Mouse (Mus musculus): ENCODE measurements around the gene Agpat4.
A peak's percentile ranks its signal among the peaks of the same experiment; 100 is the strongest.
"Not testable (repeated sequence)": the region's sequence is repeated elsewhere in the genome, so short reads cannot be mapped to it uniquely, and the experiment has no call there.

The Agpat4 gene

GRCm38 (mm10) chr17:12118131-12118530 lies 373 bp upstream of the Agpat4 start:
- Histone ChIP-seq H3K4me1 (replicated peaks; ENCODE audit: low read depth, low read length) (peaks cover 53% of the 10 kb centered on the region), H3K27me3 (ENCODE audit: insufficient read depth, low read length) (no peaks in the 10 kb centered on the region), H3K9me3 (ENCODE audit: low read length) (peaks cover 13% of the 10 kb centered on the region), H3K4me3 (replicated peaks; ENCODE audit: low read length) (peak overlapping the region; percentile 83), H3K36me3 (ENCODE audit: insufficient read depth, low read length) (peaks cover 1% of the 10 kb centered on the region)
- TF ChIP-seq POU5F1 (IDR thresholded peaks at IDR 0.05; ENCODE audit: borderline replicate concordance, low read length) (no peak), CTCF (conservative IDR thresholded peaks at IDR 0.05; ENCODE audit: low read length) (no peak), NANOG (IDR thresholded peaks at IDR 0.05; ENCODE audit: borderline replicate concordance, low read length) (no peak)

GRCm38 (mm10) chr17:12118926-12119641 lies 580 bp downstream of the Agpat4 start:
- peaks cover 54% of the 10 kb centered on the region for H3K4me1 ChIP-seq (replicated peaks; ENCODE audit: low read depth, low read length)
- H3K36me3 ChIP-seq (ENCODE audit: insufficient read depth, low read length): peaks cover 9% of the 10 kb centered on the region
- H3K9me3 ChIP-seq (ENCODE audit: low read length): peaks cover 13% of the 10 kb centered on the region
- H3K27me3 ChIP-seq (ENCODE audit: insufficient read depth, low read length): no peaks in the 10 kb centered on the region
- peak overlapping the region; percentile 83 for H3K4me3 ChIP-seq (replicated peaks; ENCODE audit: low read length)
- TF ChIP-seq CTCF (conservative IDR thresholded peaks at IDR 0.05; ENCODE audit: low read length) (no peak), POU5F1 (IDR thresholded peaks at IDR 0.05; ENCODE audit: borderline replicate concordance, low read length) (no peak), NANOG (IDR thresholded peaks at IDR 0.05; ENCODE audit: borderline replicate concordance, low read length) (no peak)

GRCm38 (mm10) chr17:12119675-12120074 lies 1.2 kb downstream of the Agpat4 start:
- H3K27me3 ChIP-seq (ENCODE audit: insufficient read depth, low read length): no peaks in the 10 kb centered on the region
- TF ChIP-seq NANOG (IDR thresholded peaks at IDR 0.05; ENCODE audit: borderline replicate concordance, low read length) (no peak), POU5F1 (IDR thresholded peaks at IDR 0.05; ENCODE audit: borderline replicate concordance, low read length) (no peak), CTCF (conservative IDR thresholded peaks at IDR 0.05; ENCODE audit: low read length) (no peak)
- H3K36me3 ChIP-seq (ENCODE audit: insufficient read depth, low read length): peaks cover 14% of the 10 kb centered on the region
- peaks cover 57% of the 10 kb centered on the region for H3K4me1 ChIP-seq (replicated peaks; ENCODE audit: low read depth, low read length)
- H3K9me3 ChIP-seq (ENCODE audit: low read length): peaks cover 13% of the 10 kb centered on the region
- peak overlapping the region; percentile 83 for H3K4me3 ChIP-seq (replicated peaks; ENCODE audit: low read length)

- Histone ChIP-seq H3K4me3 (replicated peaks; ENCODE audit: low read length) (peak overlapping the region; percentile 83), H3K9me3 (ENCODE audit: low read length) (peaks cover 7% of the 10 kb centered on the region), H3K27me3 (ENCODE audit: insufficient read depth, low read length) (no peaks in the 10 kb centered on the region), H3K36me3 (ENCODE audit: insufficient read depth, low read length) (peaks cover 20% of the 10 kb centered on the region), H3K4me1 (replicated peaks; ENCODE audit: low read depth, low read length) (peaks cover 61% of the 10 kb centered on the region)
- TF ChIP-seq POU5F1 (IDR thresholded peaks at IDR 0.05; ENCODE audit: borderline replicate concordance, low read length): no peak
- no peak for TF ChIP-seq CTCF (conservative IDR thresholded peaks at IDR 0.05; ENCODE audit: low read length)
- no peak for TF ChIP-seq NANOG (IDR thresholded peaks at IDR 0.05; ENCODE audit: borderline replicate concordance, low read length)
Measured at GRCm38 (mm10) chr17:12120268-12120667, 1.8 kb downstream of the Agpat4 start.

- no peaks in the 10 kb centered on the region for H3K9me3 ChIP-seq (ENCODE audit: low read length)
- H3K4me3 ChIP-seq (replicated peaks; ENCODE audit: low read length): peak overlapping the region; percentile 41
- no peaks in the 10 kb centered on the region for H3K27me3 ChIP-seq (ENCODE audit: insufficient read depth, low read length)
- H3K36me3 ChIP-seq (ENCODE audit: insufficient read depth, low read length): peaks cover 28% of the 10 kb centered on the region
- peaks cover 71% of the 10 kb centered on the region for H3K4me1 ChIP-seq (replicated peaks; ENCODE audit: low read depth, low read length)
- TF ChIP-seq CTCF (conservative IDR thresholded peaks at IDR 0.05; ENCODE audit: low read length) (no peak), POU5F1 (IDR thresholded peaks at IDR 0.05; ENCODE audit: borderline replicate concordance, low read length) (no peak), NANOG (IDR thresholded peaks at IDR 0.05; ENCODE audit: borderline replicate concordance, low read length) (no peak)
Measured at GRCm38 (mm10) chr17:12121226-12121794, 2.8 kb downstream of the Agpat4 start.

- H3K36me3 ChIP-seq (ENCODE audit: insufficient read depth, low read length): peaks cover 38% of the 10 kb centered on the region
- H3K4me1 ChIP-seq (replicated peaks; ENCODE audit: low read depth, low read length): peaks cover 80% of the 10 kb centered on the region
- not testable (repeated sequence) for H3K4me3 ChIP-seq (replicated peaks; ENCODE audit: low read length); H3K9me3 ChIP-seq (ENCODE audit: low read length); H3K27me3 ChIP-seq (ENCODE audit: insufficient read depth, low read length)
Measured at GRCm38 (mm10) chr17:12122262-12122661, 3.8 kb downstream of the Agpat4 start.

GRCm38 (mm10) chr17:12123168-12123567 lies 4.7 kb downstream of the Agpat4 start:
- no peak overlapping the region for H3K4me3 ChIP-seq (replicated peaks; ENCODE audit: low read length)
- no peaks in the 10 kb centered on the region for H3K27me3 ChIP-seq (ENCODE audit: insufficient read depth, low read length)
- peaks cover 83% of the 10 kb centered on the region for H3K4me1 ChIP-seq (replicated peaks; ENCODE audit: low read depth, low read length)
- peaks cover 46% of the 10 kb centered on the region for H3K36me3 ChIP-seq (ENCODE audit: insufficient read depth, low read length)
- no peak for TF ChIP-seq NANOG (IDR thresholded peaks at IDR 0.05; ENCODE audit: borderline replicate concordance, low read length)
- no peak for TF ChIP-seq CTCF (conservative IDR thresholded peaks at IDR 0.05; ENCODE audit: low read length)
- no peak for TF ChIP-seq POU5F1 (IDR thresholded peaks at IDR 0.05; ENCODE audit: borderline replicate concordance, low read length)
- H3K9me3 ChIP-seq (ENCODE audit: low read length): no peaks in the 10 kb centered on the region

GRCm38 (mm10) chr17:12127056-12127455 lies 8.6 kb downstream of the Agpat4 start:
- no peaks in the 10 kb centered on the region for H3K9me3 ChIP-seq (ENCODE audit: low read length)
- H3K27me3 ChIP-seq (ENCODE audit: insufficient read depth, low read length): no peaks in the 10 kb centered on the region
- no peak for TF ChIP-seq NANOG (IDR thresholded peaks at IDR 0.05; ENCODE audit: borderline replicate concordance, low read length)
- TF ChIP-seq CTCF (conservative IDR thresholded peaks at IDR 0.05; ENCODE audit: low read length): no peak
- no peak for TF ChIP-seq POU5F1 (IDR thresholded peaks at IDR 0.05; ENCODE audit: borderline replicate concordance, low read length)

GRCm38 (mm10) chr17:12128976-12129375 lies 10.5 kb downstream of the Agpat4 start:
- H3K4me1 ChIP-seq (replicated peaks; ENCODE audit: low read depth, low read length): peaks cover 54% of the 10 kb centered on the region
- H3K4me3 ChIP-seq (replicated peaks; ENCODE audit: low read length): no peak overlapping the region
- H3K9me3 ChIP-seq (ENCODE audit: low read length): no peaks in the 10 kb centered on the region
- TF ChIP-seq CTCF (conservative IDR thresholded peaks at IDR 0.05; ENCODE audit: low read length): no peak
- TF ChIP-seq NANOG (IDR thresholded peaks at IDR 0.05; ENCODE audit: borderline replicate concordance, low read length): no peak
- TF ChIP-seq POU5F1 (IDR thresholded peaks at IDR 0.05; ENCODE audit: borderline replicate concordance, low read length): no peak
- H3K27me3 ChIP-seq (ENCODE audit: insufficient read depth, low read length): no peaks in the 10 kb centered on the region
- peaks cover 89% of the 10 kb centered on the region for H3K36me3 ChIP-seq (ENCODE audit: insufficient read depth, low read length)

More at GRCm38 (mm10) chr17:12127056-12127455, 8.6 kb downstream of the Agpat4 start:
- H3K4me3 ChIP-seq (replicated peaks; ENCODE audit: low read length): no peak overlapping the region
- peaks cover 69% of the 10 kb centered on the region for H3K4me1 ChIP-seq (replicated peaks; ENCODE audit: low read depth, low read length)
- H3K36me3 ChIP-seq (ENCODE audit: insufficient read depth, low read length): peaks cover 83% of the 10 kb centered on the region
